Mouse (Mus musculus): ENCODE results near the gene Stub1. TPM values are rescaled to one million over a fixed set of nuclear protein-coding genes. Genes with fewer than 3 reads are reported as not detected.
A peak's percentile ranks its signal among the peaks of the same experiment; 100 is the strongest.

Stub1 gene
- total and polyA plus RNA-seq, 3 experiments = 74.0 to 99.7 TPM; not detected in 1

DNA sequence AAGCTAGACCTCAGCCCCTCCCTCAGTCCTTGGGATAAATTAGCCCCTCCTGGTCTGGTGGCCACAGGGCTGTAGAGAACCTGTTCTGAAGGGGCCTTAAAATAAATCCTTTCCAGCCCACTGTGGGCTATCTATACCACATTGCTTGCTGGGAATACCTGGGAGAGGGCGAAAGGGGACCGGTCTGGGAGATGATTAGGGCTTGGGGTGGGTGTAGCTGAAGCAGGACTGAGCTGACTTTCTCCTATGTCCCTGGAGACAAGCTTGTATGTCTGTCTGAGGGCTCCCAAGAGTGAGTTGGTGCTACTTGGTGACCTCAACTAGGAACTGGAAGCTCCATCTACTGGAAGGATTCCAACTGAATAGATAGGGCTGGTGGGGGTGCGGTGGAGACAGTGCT is 43.8 kb upstream of the Stub1 start:
- peak; percentile 52 for DNase-seq (ENCODE audit: low read depth, low spot score)
- H3K27me3 ChIP-seq (ENCODE audit: control insufficient read depth in 1 of 2, insufficient read depth in 2 of 2, low read length in 2 of 2) = no peaks in the 10 kb centered on the region
- H3K9ac ChIP-seq (ENCODE audit: control insufficient read depth, low read depth, low read length, poor library complexity, severe bottlenecking) = no peak overlapping the region
- H3K4me1 ChIP-seq (ENCODE audit: control insufficient read depth in 1 of 2, insufficient read depth in 2 of 2, low read length in 2 of 2) = peaks cover 2 to 19% of the 10 kb centered on the region in 2 experiments; a peak in 3 of 4 replicates
- H3K79me2 ChIP-seq (ENCODE audit: control insufficient read depth, insufficient read depth, low read length, poor library complexity) = peaks cover 6% of the 10 kb centered on the region; the same call in 1 of the 2 replicates
- H3K27ac ChIP-seq (ENCODE audit: control insufficient read depth, low read depth, low read length) = no peak overlapping the region
- H3K4me3 ChIP-seq (ENCODE audit: control insufficient read depth in 1 of 2, insufficient read depth in 1 of 2, low read depth in 2 of 2, low read length in 2 of 2) = no peak overlapping the region
- TF ChIP-seq NRF1 (IDR thresholded peaks at IDR 0.05; ENCODE audit: insufficient read depth, low read depth, low read length, poor library complexity, severe bottlenecking) (no peak), CHD1 (IDR thresholded peaks at IDR 0.05; ENCODE audit: low read depth, low read length) (no peak), E2F4 (IDR thresholded peaks at IDR 0.05; ENCODE audit: borderline replicate concordance, low read depth, low read length) (no peak), SMC3 (IDR thresholded peaks at IDR 0.05; ENCODE audit: low read depth, low read length) (no peak), ZC3H11A (IDR thresholded peaks at IDR 0.05; ENCODE audit: low read depth, low read length) (no peak), GATA1 (IDR thresholded peaks at IDR 0.05; ENCODE audit: low read depth, low read length) (no peak), POLR2AphosphoS2 (IDR thresholded peaks at IDR 0.05; ENCODE audit: low read length) (no peak), UBTF (IDR thresholded peaks at IDR 0.05; ENCODE audit: borderline replicate concordance, insufficient read depth, low read depth, low read length) (no peak), MEF2A (IDR thresholded peaks at IDR 0.05; ENCODE audit: extremely low read depth, insufficient replicate concordance, low read depth, low read length, poor library complexity, severe bottlenecking) (no peak), TBP (IDR thresholded peaks at IDR 0.05; ENCODE audit: low read depth, low read length) (no peak), HCFC1 (IDR thresholded peaks at IDR 0.05; ENCODE audit: low read depth, low read length) (no peak), CTCF (IDR thresholded peaks at IDR 0.05 in 2 of 3, conservative IDR thresholded peaks at IDR 0.05 in 1 of 3; ENCODE audit: control insufficient read depth in 1 of 3, insufficient read depth in 1 of 3, low read depth in 2 of 3, low read length in 3 of 3, poor library complexity in 1 of 3, severe bottlenecking in 1 of 3) (no peak), MAZ (IDR thresholded peaks at IDR 0.05; ENCODE audit: low read depth, low read length) (no peak), MAX (IDR thresholded peaks at IDR 0.05; ENCODE audit: low read length) (no peak), RCOR1 (IDR thresholded peaks at IDR 0.05; ENCODE audit: low read depth, low read length) (no peak), MYB (IDR thresholded peaks at IDR 0.05; ENCODE audit: low read depth, low read length) (no peak), POLR2A (IDR thresholded peaks at IDR 0.05; ENCODE audit: control insufficient read depth in 1 of 2, insufficient read depth in 1 of 2, low read depth in 1 of 2, low read length in 2 of 2, poor library complexity in 1 of 2) (no peak), ELF1 (IDR thresholded peaks at IDR 0.05; ENCODE audit: low read depth, low read length) (no peak), TCF12 (IDR thresholded peaks at IDR 0.05; ENCODE audit: low read depth, low read length) (no peak), JUND (IDR thresholded peaks at IDR 0.05; ENCODE audit: low read depth, low read length) (no peak)
- no peaks in the 10 kb centered on the region for H3K9me3 ChIP-seq (replicated peaks; ENCODE audit: insufficient read depth, low read length)
- H3K36me3 ChIP-seq (ENCODE audit: control insufficient read depth in 1 of 2, insufficient read depth in 2 of 2, low read length in 2 of 2) = peaks cover 0 to 7% of the 10 kb centered on the region in 2 experiments; a peak in 2 of 4 replicates

DNA sequence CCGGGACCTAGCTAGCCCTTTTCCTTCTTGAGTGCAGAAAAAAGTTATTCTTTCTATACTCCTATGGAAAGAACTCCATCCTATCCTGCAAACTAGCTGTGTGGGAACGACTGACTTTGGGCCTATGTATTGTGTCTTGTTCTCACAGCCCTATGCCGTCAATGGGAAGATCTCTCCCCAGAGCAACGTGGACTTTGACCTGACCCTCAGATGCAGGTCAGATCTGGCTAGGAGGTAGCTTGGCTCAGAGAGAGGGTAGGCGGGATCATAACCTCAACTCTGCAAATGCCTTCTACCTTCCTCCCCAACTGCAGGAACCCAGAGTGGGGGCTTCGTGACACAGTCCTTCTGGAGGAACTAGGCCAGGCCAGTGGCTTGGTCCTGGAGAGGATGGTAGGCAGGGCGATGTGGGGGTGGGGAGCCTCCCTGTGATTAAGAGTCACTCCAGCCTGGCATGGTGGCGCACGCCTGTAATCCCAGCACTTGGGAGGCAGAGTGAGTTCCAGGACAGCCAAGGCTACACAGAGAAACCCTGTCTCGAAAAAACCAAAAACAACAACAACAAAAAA is 43.2 kb upstream of the Stub1 start:
- Histone ChIP-seq H3K27ac (ENCODE audit: control insufficient read depth, low read depth, low read length) (no peak overlapping the region), H3K27me3 (ENCODE audit: control insufficient read depth in 1 of 2, insufficient read depth in 2 of 2, low read length in 2 of 2) (no peaks in the 10 kb centered on the region), H3K79me2 (ENCODE audit: control insufficient read depth, insufficient read depth, low read length, poor library complexity) (peaks cover 6% of the 10 kb centered on the region; the same call in 1 of the 2 replicates), H3K36me3 (ENCODE audit: control insufficient read depth in 1 of 2, insufficient read depth in 2 of 2, low read length in 2 of 2) (peaks cover 0 to 7% of the 10 kb centered on the region in 2 experiments; a peak in 2 of 4 replicates), H3K4me3 (ENCODE audit: control insufficient read depth in 1 of 2, insufficient read depth in 1 of 2, low read depth in 2 of 2, low read length in 2 of 2) (peak overlapping the region; percentile 82 to 87), H3K9ac (ENCODE audit: control insufficient read depth, low read depth, low read length, poor library complexity, severe bottlenecking) (peak overlapping the region; percentile 89), H3K4me1 (ENCODE audit: control insufficient read depth in 1 of 2, insufficient read depth in 2 of 2, low read length in 2 of 2) (peaks cover 2 to 19% of the 10 kb centered on the region in 2 experiments; a peak in 3 of 4 replicates), H3K9me3 (replicated peaks; ENCODE audit: insufficient read depth, low read length) (no peaks in the 10 kb centered on the region)
- TF ChIP-seq SIN3A (IDR thresholded peaks at IDR 0.05; ENCODE audit: low read length) = no peak
- TF ChIP-seq MAFK (IDR thresholded peaks at IDR 0.05; ENCODE audit: borderline replicate concordance, low read depth, low read length) = no peak
- no peak for TF ChIP-seq MYC (IDR thresholded peaks at IDR 0.05; ENCODE audit: low read depth, low read length)
- no peak for TF ChIP-seq GATA1 (IDR thresholded peaks at IDR 0.05; ENCODE audit: low read depth, low read length)
- TF ChIP-seq EP300 (IDR thresholded peaks at IDR 0.05; ENCODE audit: low read depth in 1 of 2, low read length in 2 of 2) = no peak
- TF ChIP-seq POLR2A (IDR thresholded peaks at IDR 0.05; ENCODE audit: control insufficient read depth in 1 of 2, insufficient read depth in 1 of 2, low read depth in 1 of 2, low read length in 2 of 2, poor library complexity in 1 of 2) = no peak
- no peak for TF ChIP-seq USF1 (IDR thresholded peaks at IDR 0.05; ENCODE audit: low read depth, low read length)
- TF ChIP-seq HCFC1 (IDR thresholded peaks at IDR 0.05; ENCODE audit: low read depth, low read length) = no peak
- TF ChIP-seq RAD21 (IDR thresholded peaks at IDR 0.05; ENCODE audit: low read depth, low read length) = no peak
- no peak for TF ChIP-seq CHD1 (IDR thresholded peaks at IDR 0.05; ENCODE audit: low read depth, low read length)
- TF ChIP-seq SMC3 (IDR thresholded peaks at IDR 0.05; ENCODE audit: low read depth, low read length) = no peak
- no peak for TF ChIP-seq MXI1 (IDR thresholded peaks at IDR 0.05; ENCODE audit: low read depth, low read length)
- no peak for DNase-seq (ENCODE audit: low read depth, low spot score)
